Mouse (Mus musculus) midbrain, embryonic 14.5 days (tissue): ENCODE results near the gene 4921539E11Rik. TPM values are rescaled to one million over a fixed set of nuclear protein-coding genes. Genes with fewer than 3 reads are reported as not detected.

Experiments used
- ATAC-seq: fragments of 200-750 bp; cut with Nextera tagmentation; 2 replicates; pipeline ENCODE4 v1.8.0; 2017; ENCODE audit warnings: moderate number of reproducible peaks, moderate library complexity; ENCODE audit not compliant: low FRiP score, low TSS enrichment
- DNase-seq: peaks from one replicate; pipeline ENCODE4 v3.0.0-alpha.2; 2015
- H3K27ac ChIP-seq: fragments of 300-500 bp; sonication (generic); replicated peaks from 2 replicates; pipeline ENCODE4 v1.5.1; 2014; ENCODE audit warnings: mild to moderate bottlenecking, low read depth, low read length, moderate library complexity
- H3K27me3 ChIP-seq: fragments of 300-500 bp; sonication (generic); 2 replicates; pipeline ENCODE4 v1.6.1; 2014; ENCODE audit warnings: low read length, control low read depth, mixed read lengths; ENCODE audit not compliant: control insufficient read depth, insufficient read depth
- H3K36me3 ChIP-seq: fragments of 300-500 bp; sonication (generic); 2 replicates; pipeline ENCODE4 v1.6.1; 2014; ENCODE audit warnings: low read length, control low read depth; ENCODE audit not compliant: control insufficient read depth, insufficient read depth
- H3K4me1 ChIP-seq: fragments of 300-500 bp; sonication (generic); 2 replicates; pipeline ENCODE4 v1.6.1; 2014; ENCODE audit warnings: mild to moderate bottlenecking, antibody characterized with exemption, low read length, control low read depth; ENCODE audit not compliant: control insufficient read depth, insufficient read depth
- H3K4me2 ChIP-seq: fragments of 300-500 bp; sonication (generic); 2 replicates; pipeline ENCODE4 v1.6.1; 2014; ENCODE audit warnings: mild to moderate bottlenecking, low read length, moderate library complexity
- H3K4me3 ChIP-seq: fragments of 300-500 bp; sonication (generic); replicated peaks from 2 replicates; pipeline ENCODE4 v1.5.1; 2014; ENCODE audit warnings: low read depth, low read length
- H3K9ac ChIP-seq: fragments of 300-500 bp; sonication (generic); replicated peaks from 2 replicates; pipeline ENCODE4 v1.6.1; 2014; ENCODE audit warnings: mild to moderate bottlenecking, low read length, moderate library complexity
- H3K9me3 ChIP-seq: fragments of 300-500 bp; sonication (generic); 2 replicates; pipeline ENCODE4 v1.6.1; 2016; ENCODE audit warnings: low read length, control low read depth, mixed read lengths; ENCODE audit not compliant: control insufficient read depth
- WGBS: fragments of 180-500 bp; shearing (Covaris S2); extraction: QIAGEN DNeasy Blood & Tissue Kit; methylation state at CpG from one replicate; pipeline ENCODE4 v1.1.7; 2014; 5-methylcytosine and 5-hydroxymethylcytosine counted together
- polyA plus RNA-seq: library from polyadenylated mRNA; unstranded; fragments of >200 nt; fragmentation: Nextera tagmentation; extraction: Ambion mirVana; gene quantifications from 2 replicates; pipeline ENCODE4 v1.2.1, GENCODE M21; 2014

4921539E11Rik gene
- polyA plus RNA-seq, 1 experiment from 2014 or later: not detected

DNA sequence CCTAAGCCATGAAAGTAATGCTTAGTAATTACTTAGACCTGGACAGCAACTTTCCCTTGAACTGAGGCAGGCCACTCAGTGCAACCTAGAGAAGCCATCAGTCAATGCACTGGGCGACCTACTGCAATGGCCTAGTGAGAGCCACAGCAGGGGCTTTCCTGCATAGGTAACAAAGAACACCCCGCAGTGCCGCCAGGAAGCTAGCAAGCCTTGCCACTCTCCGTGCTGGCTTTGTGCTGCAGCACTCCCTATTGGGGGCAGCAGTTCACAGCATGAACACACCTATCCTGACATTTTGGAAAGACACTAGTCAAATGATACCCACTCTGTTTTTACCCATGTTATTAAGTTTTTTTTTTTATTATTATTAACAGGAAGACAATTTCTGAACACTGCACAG lies 91.6 kb downstream of the 4921539E11Rik start:
- 39% methylated on average over 4 of the region's 4 CpGs for WGBS
- DNase-seq (no peak), ATAC-seq (no peak)
- Histone ChIP-seq H3K4me1 (no peaks in the 10 kb centered on the region), H3K4me3 (no peak overlapping the region), H3K27me3 (no peaks in the 10 kb centered on the region), H3K9ac (no peak overlapping the region), H3K4me2 (no peak overlapping the region), H3K36me3 (peaks cover 36% of the 10 kb centered on the region), H3K27ac (no peak overlapping the region), H3K9me3 (no peaks in the 10 kb centered on the region)

DNA sequence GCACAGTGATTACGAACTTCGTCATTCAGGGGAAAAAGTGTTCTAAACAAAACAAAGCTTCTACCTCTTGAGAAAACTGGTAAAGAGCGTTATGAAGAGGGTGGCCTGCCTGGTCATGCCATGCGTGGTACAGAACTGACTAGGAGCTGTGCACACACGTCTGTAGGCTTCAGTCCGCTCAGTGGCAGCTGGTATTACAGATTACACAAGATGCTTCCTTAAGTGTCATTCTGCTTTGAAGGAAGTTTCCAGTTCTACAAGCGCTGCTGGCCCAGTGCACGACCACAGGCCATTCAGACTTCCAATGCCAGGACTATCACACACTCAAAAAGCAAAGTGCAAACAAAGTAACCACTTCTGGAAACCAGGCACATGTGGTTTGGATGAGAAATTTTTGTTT lies 93.3 kb downstream of the 4921539E11Rik start:
- H3K27ac ChIP-seq: no peak overlapping the region
- DNase-seq (no peak), ATAC-seq (no peak)
- no peaks in the 10 kb centered on the region for H3K4me1 ChIP-seq
- no peak overlapping the region for H3K9ac ChIP-seq
- no peaks in the 10 kb centered on the region for H3K27me3 ChIP-seq
- peaks cover 34% of the 10 kb centered on the region for H3K36me3 ChIP-seq
- no peaks in the 10 kb centered on the region for H3K9me3 ChIP-seq
- no peak overlapping the region for H3K4me2 ChIP-seq
- no peak overlapping the region for H3K4me3 ChIP-seq
- WGBS: 93% methylated on average over 8 of the region's 8 CpGs

DNA sequence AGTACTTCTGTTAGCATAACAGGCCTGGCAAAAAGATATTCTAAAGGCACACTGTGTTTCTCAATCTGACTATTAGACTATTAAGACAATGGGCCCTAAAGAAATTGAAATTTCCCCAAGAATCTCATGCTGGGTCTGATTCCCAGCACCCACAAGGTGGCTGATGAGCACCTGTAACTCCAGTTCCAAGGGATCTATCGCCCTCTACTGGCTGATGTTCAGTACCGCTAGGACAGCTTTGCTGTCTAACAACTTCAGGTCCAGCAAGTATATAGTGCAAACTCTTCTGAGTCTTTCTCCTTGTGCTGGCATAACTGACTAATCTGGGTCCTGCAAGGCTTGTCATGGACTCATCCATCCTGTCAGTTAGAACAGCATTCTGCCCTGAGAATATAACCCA lies 98.2 kb downstream of the 4921539E11Rik start:
- Histone ChIP-seq H3K27me3 (no peaks in the 10 kb centered on the region), H3K27ac (no peak overlapping the region), H3K9me3 (no peaks in the 10 kb centered on the region), H3K4me3 (no peak overlapping the region), H3K4me2 (no peak overlapping the region), H3K9ac (no peak overlapping the region), H3K36me3 (peaks cover 38% of the 10 kb centered on the region; the same call in 1 of the 2 replicates), H3K4me1 (no peaks in the 10 kb centered on the region)
- 90% methylated on average over 2 of the region's 2 CpGs for WGBS
- no peak for ATAC-seq
- no peak for DNase-seq

DNA sequence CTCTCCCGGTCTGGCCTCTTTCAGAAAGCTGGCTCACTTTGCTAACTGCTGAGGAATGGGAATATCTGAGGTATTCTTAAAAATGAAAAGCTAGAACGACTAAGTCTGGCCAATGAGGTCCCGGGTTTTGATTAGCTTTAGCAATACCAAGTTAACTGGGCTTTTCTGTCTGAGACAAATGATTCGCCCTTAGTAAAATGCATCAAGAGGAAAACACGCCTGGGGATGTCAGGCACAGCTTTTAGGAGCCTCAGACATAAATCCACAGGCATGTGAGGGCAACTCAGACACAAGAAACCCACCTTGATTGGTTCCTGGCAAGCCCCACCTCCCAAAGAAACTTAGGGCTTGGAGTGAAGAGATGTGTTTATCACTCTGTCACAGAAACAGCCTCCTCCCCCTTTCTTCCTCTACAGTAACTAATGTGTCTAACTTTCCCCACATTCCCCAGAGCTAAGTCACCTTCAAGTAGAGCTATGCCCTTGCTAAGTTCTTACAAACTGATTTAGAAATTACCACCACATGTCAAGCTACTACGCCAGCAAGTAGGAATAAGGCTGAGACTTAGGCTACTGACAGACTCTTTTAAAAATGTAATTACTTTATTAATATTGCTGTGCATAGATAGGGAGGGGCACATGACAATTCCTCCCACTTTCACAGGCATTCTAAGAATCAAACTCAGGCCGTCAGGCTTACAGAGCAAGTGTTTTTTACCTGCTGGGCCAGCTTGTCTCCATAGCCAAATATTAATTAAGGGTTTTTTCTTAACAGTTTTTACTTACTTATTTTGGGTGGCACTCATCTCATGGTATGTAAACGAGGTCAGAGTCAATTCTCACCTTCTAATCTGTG lies 101.7 kb downstream of the 4921539E11Rik start:
- H3K4me2 ChIP-seq: no peak overlapping the region
- H3K36me3 ChIP-seq: peaks cover 28% of the 10 kb centered on the region
- H3K27ac ChIP-seq: no peak overlapping the region
- 89% methylated on average over 8 of the region's 8 CpGs for WGBS
- no peak for DNase-seq
- no peaks in the 10 kb centered on the region for H3K4me1 ChIP-seq
- no peak for ATAC-seq
- H3K9me3 ChIP-seq: no peaks in the 10 kb centered on the region
- no peaks in the 10 kb centered on the region for H3K27me3 ChIP-seq
- H3K4me3 ChIP-seq: no peak overlapping the region
- H3K9ac ChIP-seq: no peak overlapping the region

Other genes with a start within 250 kb of the 4921539E11Rik start
- 31.9 and 42.6 TPM in 2 replicates for gene Mier1, start 176.5 kb downstream of the 4921539E11Rik start, polyA plus RNA-seq
- gene Wdr78, start 176.3 kb downstream of the 4921539E11Rik start, polyA plus RNA-seq: 4.0 and 5.3 TPM in 2 replicates
- 4.3 and 6.1 TPM in 2 replicates for gene Slc35d1, start 75.7 kb downstream of the 4921539E11Rik start, polyA plus RNA-seq
- 8.6 and 9.0 TPM in 2 replicates for gene Oma1, start 22.9 kb upstream of the 4921539E11Rik start, polyA plus RNA-seq